Mouse (Mus musculus) testis, adult 2 months (tissue): Measurements from ENCODE around the gene Asf1a.

ENCODE experiments used
- CTCF ChIP-seq: fragments of 200-500 bp; IDR thresholded peaks from 2 replicates; pipeline ENCODE4 v1.5.1; 2012; ENCODE audit warnings: low read depth, mild to moderate bottlenecking, inconsistent platforms, low read length, moderate library complexity; ENCODE audit not compliant: control insufficient read depth, insufficient read depth, insufficient replicate concordance
- POLR2A ChIP-seq: fragments of 200-500 bp; IDR thresholded peaks from 2 replicates; pipeline ENCODE4 v1.6.1; 2012; ENCODE audit warnings: low read depth, mild to moderate bottlenecking, inconsistent platforms, low read length, moderate library complexity; ENCODE audit not compliant: control insufficient read depth

DNA sequence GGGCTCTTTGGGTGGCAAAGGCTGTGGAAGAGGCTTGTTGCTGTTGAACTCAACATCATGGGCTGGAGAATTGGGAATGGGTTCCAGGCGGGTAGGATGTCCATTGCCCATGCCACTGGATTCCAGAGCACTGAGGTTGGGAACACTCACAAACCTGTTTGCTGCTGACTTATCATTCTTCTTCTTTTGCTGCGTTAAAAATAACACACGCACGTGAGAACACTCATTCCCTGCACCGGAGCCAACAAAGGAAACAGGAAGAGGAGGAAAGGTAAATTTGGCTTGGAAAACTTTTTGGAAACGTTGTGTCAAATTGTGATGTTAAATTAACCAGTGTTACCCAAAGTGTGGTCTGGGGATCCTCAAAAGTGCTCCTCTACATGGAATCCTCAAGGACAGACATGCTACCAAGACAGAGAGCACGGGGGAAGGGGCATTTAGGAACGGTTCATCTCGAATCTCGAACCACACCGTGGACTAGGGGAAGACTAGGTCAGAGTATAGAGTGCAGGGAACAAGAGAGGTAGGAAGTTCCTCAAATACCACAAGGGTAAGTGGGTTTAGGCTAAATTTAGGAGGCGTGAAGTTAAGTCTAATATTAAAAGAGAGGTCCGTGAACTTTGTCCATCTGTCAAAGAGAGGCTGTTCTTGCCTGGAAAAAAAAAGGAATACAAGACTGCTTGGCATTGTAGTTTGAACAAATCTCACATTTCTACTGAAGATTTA is 38.9 kb downstream of the Asf1a start:
- no peak for TF ChIP-seq POLR2A
- no peak for TF ChIP-seq CTCF
